Mouse (Mus musculus) myocyte (in vitro differentiated cells): Measurements from ENCODE around the gene Usp38. TPM values are rescaled to one million over a fixed set of nuclear protein-coding genes. Genes with fewer than 3 reads are reported as not detected.

ENCODE experiments used
- H3K27me3 ChIP-seq: one replicate; pipeline ENCODE4 v1.6.1; 2011; ENCODE audit not compliant: control insufficient read depth, insufficient read depth, insufficient read length
- H3K36me3 ChIP-seq: one replicate; pipeline ENCODE4 v1.6.1; 2011; ENCODE audit not compliant: control insufficient read depth, insufficient read depth
- H3K4me2 ChIP-seq: one replicate; pipeline ENCODE4 v1.6.1; 2011; ENCODE audit warnings: low read depth, control low read depth
- H3K4me3 ChIP-seq: one replicate; pipeline ENCODE4 v1.5.1; 2011; ENCODE audit warnings: mild to moderate bottlenecking, control low read depth, moderate library complexity
- H3K79me2 ChIP-seq: one replicate; pipeline ENCODE4 v1.6.1; 2011; ENCODE audit not compliant: control insufficient read depth, insufficient read depth
- H3ac ChIP-seq: one replicate; pipeline ENCODE4 v1.6.1; 2011; ENCODE audit not compliant: control insufficient read depth, insufficient read length
- CEBPB ChIP-seq: IDR thresholded peaks from 2 replicates; pipeline ENCODE4 v1.6.1; 2011; ENCODE audit warnings: mild to moderate bottlenecking, moderate library complexity; ENCODE audit not compliant: poor library complexity, insufficient read depth, severe bottlenecking
- MAX ChIP-seq: IDR thresholded peaks from one replicate; pipeline ENCODE4 v1.6.1; 2011; ENCODE audit warnings: low read depth, mild to moderate bottlenecking, control low read depth
- REST ChIP-seq: IDR thresholded peaks from one replicate; pipeline ENCODE4 v1.6.1; 2011; ENCODE audit warnings: mild to moderate bottlenecking, control low read depth, moderate library complexity; ENCODE audit not compliant: insufficient read depth, insufficient read length
- TCF12 ChIP-seq: IDR thresholded peaks from one replicate; pipeline ENCODE4 v1.6.1; 2011; ENCODE audit warnings: mild to moderate bottlenecking, control low read depth; ENCODE audit not compliant: poor library complexity, insufficient read depth, severe bottlenecking
- TCF3 ChIP-seq: IDR thresholded peaks from one replicate; pipeline ENCODE4 v1.6.1; 2011; ENCODE audit warnings: low read depth, control low read depth; ENCODE audit not compliant: insufficient read length
- USF1 ChIP-seq: IDR thresholded peaks from one replicate; pipeline ENCODE4 v1.6.1; 2011; ENCODE audit warnings: low read depth, mild to moderate bottlenecking, control low read depth, moderate library complexity
- polyA plus RNA-seq: library from polyadenylated mRNA; unstranded; fragments of >200 nt; fragmentation: generic; extraction: Trizol; gene quantifications from one replicate; pipeline ENCODE4 v1.2.1, GENCODE M21; 2012; ENCODE audit warnings: missing spikeins

Gene Usp38
- polyA plus RNA-seq, 1 experiment: 6.1 TPM

DNA sequence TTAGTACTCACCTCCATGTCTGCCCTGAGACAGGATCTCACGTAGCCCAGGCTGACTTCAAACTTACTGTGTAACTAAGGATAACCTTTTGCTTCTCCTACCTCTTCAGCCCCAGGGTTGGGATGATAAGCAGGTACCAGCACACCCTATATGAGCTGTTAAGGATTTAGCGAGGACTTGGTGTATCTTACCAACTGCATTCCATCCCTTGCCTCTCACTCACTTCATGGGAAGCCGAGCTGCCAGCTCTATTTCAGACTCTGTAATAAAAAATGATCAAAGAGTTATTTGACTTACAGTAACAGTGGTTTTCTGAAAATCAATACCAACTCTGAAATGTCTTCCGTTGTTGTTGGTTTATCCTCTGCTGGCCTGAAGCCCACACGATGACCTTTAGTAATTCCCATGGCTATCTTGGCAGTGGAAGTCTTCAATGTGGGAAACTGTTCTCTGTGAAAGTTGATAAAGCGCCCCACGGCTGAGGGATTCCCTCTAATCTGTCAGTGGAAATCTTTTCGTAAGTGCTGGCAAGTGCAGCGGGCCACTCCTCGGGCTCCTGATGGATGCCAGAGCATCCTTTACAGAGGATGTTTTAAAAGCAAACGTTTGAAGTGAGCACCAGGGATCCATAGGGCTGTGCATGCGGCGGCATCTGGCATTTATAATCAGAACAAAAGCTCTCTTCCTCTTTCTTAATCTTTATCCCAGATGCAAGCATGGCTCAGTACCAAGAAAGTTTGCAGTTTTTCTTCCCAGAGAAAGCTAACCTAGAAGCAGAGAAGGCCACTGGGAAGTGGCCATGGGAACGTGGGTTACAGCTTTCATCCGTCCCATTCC, 76.7 kb downstream of the Usp38 start:
- H3K27me3 ChIP-seq: no peaks in the 10 kb centered on the region
- no peak overlapping the region for H3ac ChIP-seq
- TF ChIP-seq REST (no peak), CEBPB (no peak), TCF12 (no peak), USF1 (no peak), MAX (no peak), TCF3 (no peak)
- no peaks in the 10 kb centered on the region for H3K36me3 ChIP-seq
- H3K79me2 ChIP-seq: no peaks in the 10 kb centered on the region
- no peak overlapping the region for H3K4me3 ChIP-seq
- H3K4me2 ChIP-seq: no peak overlapping the region

Other genes with a start within 250 kb of the Usp38 start
- gene Gab1, start 134.4 kb downstream of the Usp38 start, polyA plus RNA-seq: 3.4 TPM